Mouse (Mus musculus) thymus, postnatal 10 days (tissue): ENCODE results near the gene Tas1r3.

ENCODE experiments used
- DNase-seq, 2 experiments: peaks; one replicate each; pipeline ENCODE4 v3.0.0; 2021; ENCODE audit warnings: low spot score in 2 of 2

Tas1r3 gene

DNA sequence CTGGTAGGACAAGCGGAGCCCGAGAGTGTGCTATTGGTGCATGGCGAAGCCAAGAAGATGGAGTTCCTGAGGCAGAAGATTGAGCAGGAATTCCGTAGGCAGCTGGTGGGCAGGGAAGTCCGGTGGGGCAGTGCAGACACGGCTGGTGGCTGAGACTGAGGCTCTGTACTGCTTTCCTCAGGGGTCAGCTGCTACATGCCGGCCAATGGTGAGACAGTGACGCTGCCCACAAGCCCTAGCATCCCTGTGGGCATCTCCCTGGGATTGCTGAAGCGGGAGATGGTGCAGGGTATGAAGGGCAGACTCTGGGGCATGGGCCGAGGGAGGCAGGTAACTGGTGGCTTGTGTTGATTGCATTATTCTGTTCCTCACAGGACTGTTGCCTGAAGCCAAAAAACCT lies 24.5 kb upstream of the Tas1r3 start:
- no peak for DNase-seq

DNA sequence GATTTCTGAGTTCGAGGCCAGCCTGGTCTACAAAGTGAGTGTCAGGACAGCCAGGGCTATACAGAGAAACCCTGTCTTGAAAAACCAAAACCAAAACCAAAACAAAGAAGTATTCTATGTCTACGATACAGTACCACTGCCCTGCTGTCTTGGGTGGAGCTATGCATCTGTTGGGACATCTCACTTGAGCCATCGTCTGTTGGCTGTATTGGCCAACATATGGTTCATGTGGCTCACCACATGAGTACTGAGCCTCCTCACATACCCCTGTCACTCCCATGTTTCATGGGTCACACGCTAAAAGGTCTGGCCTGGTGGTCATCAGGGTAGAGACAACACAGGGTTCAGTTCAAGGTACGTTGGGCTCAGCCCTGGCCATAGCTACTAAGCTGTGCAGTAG lies 23.2 kb upstream of the Tas1r3 start:
- no peak for DNase-seq

DNA sequence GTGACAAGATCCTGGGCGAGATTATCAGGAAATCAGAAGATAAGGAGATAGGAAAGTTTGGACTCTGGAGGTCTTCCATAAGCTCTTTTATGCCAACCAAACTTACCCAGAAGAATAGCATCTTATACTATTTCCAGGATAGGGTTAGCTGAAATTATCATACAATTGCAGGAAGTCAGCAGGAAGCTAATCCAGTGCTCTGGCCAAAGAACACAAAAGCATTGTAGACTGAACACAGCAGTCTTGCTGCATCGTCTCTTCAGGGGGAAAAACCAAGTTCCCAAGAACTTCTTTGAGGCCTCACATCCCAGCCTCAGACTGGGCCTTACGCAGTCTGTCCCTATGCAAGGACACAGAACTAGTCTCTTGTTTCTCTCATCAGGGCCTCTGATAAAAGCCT lies 20.4 kb upstream of the Tas1r3 start:
- no peak for DNase-seq

- no peak for DNase-seq
Observed at GRCm38 (mm10) chr4:155871404-155871803, 8.2 kb upstream of the Tas1r3 start.

DNA sequence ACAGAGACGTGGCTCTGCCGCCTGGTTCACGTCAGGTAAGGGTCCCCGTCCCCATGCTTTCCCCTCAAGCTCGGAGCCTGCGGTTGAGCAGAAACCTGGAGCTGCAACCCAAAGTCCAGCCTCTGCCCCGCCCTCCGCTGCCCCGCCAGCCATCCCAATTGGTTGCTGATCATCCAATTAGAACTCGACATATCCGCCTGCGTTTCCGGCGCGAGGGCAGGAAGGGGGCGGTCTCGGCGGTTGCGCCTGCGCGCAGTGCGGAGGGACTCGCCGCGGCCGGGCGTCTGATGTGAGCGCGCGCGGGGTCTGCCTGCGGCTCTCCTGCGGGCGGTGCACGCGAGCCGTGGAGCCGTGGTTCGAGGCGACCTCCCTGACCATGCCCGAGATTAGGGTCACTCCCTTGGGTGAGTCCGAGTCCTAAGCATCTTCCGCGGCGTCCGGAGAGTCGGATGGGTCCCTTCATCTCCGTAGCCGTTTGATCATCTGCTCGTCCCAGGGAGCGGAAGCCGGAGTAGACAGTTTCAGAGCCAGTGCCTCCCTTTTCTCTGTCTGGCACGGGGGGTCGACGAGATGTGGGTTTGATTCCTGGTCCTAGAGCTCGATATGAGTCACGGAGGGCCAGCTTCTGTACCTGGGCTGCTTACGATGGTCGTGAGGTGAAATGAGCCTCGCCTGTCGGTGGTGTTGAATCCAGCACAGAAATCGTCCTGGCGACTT lies 6.3 kb upstream of the Tas1r3 start, which contains the start of the genes Cptp and Ints11:
TSS of gene Cptp (minus strand) at position 124 of the 717 bp plus-strand sequence.
TSS of gene Ints11 (plus strand) at position 230 of the 717 bp plus-strand sequence.
- peak; percentile 94 to 96 for DNase-seq

- peak in 1 of 2 experiments; percentile 16 for DNase-seq
Observed at GRCm38 (mm10) chr4:155868614-155869298, 5.6 kb upstream of the Tas1r3 start.

- no peak for DNase-seq
Observed at GRCm38 (mm10) chr4:155861787-155862186, 1.4 kb downstream of the Tas1r3 start.

DNA sequence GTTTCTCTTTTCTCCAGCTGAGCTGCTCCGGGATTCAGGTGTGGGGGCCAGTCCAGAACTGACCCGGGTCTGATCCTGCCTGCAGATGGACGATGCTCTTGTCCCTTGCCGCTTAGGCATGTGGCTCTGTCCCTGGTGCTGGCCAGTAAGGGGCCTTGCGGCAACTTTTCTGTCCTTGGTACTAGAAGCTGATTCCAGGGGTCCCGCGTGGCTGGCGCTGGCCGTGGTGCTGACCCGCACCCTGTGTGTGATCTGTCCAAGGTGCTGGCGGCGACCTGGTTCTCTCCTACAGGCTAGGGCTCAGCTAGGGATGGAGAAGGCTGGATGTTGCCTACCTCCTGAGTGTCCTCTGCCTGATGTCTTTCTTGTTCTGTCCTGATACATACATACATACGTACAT lies 3.8 kb downstream of the Tas1r3 start:
- DNase-seq = peak in 1 of 2 experiments; percentile 43

GRCm38 (mm10) chr4:155856881-155857280 lies 6.3 kb downstream of the Tas1r3 start:
- DNase-seq = no peak

DNA sequence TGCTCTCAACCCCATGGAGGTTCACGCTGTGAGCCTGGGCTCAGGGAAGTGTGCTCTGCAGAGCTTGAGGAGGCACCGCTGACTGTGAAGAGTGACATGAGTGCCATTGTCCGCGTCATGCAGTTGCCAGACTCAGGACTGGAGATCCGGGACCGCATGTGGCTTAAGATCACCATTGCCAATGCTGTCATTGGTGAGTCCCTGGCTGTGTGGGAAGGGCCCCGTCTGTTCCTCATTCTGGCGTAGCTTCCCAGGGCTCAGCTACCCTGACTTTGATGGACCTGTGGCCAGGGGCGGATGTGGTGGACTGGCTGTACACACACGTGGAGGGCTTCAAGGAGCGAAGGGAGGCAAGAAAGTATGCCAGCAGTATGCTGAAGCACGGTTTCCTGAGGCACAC lies 7.1 kb downstream of the Tas1r3 start:
- no peak for DNase-seq

DNA sequence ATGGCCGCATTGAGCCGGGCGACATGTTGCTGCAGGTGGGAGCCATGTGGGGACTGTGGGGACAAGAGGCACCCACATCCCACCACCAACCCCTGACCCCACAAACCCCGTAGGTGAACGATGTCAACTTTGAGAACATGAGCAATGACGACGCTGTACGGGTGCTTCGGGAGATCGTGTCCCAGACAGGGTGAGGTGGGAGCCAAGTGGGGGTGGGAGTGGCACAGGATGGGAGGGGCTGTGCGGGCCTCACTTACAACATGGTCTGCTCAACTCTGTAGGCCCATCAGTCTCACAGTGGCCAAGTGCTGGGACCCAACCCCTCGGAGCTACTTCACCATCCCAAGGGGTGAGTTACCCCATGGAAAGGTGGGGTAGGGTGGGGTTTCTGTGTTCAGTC lies 8.2 kb downstream of the Tas1r3 start:
- DNase-seq = no peak

DNA sequence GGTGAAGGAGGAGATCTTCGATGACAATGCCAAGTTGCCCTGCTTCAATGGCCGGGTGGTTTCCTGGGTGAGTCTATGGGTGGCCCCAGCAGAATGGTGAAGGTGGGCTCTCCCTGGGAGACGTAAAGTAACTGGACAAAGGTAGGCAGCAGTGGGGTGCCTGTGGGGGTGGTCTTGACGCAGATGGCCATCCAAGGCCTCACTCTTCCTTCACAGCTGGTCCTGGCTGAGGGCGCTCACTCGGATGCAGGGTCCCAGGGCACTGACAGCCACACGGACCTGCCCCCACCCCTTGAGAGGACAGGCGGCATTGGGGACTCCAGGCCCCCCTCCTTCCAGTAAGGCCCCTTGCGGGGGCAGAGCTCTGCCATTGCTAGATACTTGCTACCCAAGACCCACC lies 9.7 kb downstream of the Tas1r3 start:
- no peak for DNase-seq

DNA sequence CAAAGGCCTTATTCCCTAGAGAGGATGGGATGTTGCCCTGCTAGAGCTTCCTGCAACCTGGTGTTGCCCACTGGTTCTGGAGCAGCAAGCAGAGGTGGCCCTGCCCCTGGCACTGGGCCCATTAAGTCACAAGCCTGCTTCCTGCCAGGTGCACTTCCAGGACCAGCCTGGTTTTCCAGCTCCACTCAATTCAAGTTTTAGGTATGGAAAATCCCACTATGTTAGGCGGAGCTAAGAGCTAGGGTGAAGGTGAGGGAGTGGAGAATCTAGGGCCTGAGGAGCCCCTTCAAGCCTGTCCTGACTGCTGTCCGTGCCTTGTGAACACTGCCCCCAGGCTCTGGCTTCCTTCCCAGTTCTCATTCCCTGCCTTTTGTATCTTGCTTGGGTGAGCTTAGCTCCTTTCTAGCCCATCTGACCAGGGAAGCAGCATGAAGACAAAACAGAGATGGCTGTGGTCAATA lies 11.2 kb downstream of the Tas1r3 start:
- DNase-seq = no peak

DNA sequence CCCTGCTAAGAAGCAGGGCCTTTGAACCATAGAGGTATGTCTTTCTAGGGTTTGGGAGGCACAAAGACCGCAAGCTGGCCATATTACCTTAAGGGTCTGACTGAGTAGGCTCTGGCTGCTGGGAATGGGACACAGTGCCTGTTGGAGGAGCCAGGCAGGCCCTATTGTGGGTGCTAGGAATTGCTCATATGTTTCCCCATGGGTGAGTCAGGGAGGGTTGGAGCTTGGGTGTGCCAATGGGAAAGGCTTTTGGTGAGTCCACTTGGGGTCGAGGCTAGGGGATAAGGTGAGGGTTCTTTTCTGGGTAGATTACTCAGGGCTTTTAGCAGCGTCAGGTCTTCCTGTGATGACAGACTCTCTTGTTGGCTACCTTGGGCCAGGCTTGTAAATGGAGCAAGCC lies 11.8 kb downstream of the Tas1r3 start:
- DNase-seq = no peak

DNA sequence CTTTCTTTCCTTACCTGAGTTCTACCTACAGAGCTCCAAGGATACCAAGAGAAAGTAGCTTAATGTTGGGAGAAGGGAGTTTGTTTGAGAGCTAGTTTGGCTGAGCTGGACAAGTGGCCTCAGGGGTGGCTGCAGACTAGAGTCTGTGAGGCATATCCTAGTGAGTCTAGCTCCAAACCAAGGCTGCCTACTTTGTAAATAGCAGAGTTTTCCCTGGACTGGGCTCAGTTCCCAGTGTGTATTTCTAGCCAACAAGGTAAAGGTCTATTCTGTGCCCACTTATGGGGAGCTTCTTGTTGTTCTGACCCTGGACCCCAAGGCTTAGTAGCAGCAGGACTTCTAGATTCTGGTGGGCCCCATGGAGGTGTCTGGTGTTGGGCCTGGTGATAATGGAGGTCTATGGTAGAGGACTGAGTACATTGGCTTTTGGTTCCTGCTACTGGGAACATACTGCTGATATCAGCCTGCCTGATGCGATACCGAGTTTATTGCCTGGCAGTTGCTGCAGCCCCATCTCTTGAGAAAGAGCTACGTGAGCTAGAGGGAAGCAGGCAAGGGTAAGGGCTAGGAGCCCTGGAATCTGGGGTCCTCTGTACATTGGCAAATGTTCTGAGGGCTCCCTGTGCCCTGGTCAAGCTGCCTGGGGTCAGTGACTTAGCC lies 13.2 kb downstream of the Tas1r3 start:
- DNase-seq = no peak

- no peak for DNase-seq
Observed at GRCm38 (mm10) chr4:155849391-155849790, 13.8 kb downstream of the Tas1r3 start.

GRCm38 (mm10) chr4:155848434-155849095 lies 14.6 kb downstream of the Tas1r3 start:
- no peak for DNase-seq

DNA sequence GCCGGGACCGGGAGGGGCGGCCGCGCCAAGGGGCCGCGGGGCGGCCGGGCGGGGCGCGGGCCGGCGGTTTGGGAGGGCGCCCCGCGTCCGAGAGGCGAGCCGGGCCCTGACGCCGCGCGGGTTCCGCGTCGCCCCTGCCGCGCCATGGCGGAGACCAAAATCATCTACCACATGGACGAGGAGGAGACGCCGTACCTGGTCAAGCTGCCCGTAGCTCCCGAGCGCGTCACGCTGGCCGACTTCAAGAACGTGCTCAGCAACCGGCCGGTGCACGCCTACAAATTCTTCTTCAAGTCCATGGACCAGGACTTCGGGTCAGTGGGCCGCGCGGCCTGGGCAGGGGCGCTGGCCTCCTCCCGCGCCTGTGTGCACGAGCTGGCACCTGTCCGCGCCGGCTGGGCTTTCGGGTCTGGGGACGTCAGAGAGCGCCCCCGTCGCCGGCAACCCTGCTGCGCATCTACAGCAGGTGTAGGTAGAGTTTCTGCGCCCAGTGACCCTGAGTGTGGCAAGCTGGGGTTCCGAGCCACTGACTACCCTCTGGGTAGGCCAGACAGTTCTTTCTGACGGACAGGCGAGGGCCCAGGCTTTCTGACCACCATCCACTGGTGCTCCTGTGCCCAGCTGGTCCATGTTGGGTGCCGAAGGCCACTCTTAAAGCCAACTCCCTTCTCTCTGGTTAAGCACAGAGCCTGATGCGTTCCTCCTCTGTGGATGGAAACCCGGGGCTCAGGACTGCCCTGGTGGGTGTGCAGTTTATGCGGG lies 15.4 kb downstream of the Tas1r3 start:
- peak; percentile 45 to 57 for DNase-seq

DNA sequence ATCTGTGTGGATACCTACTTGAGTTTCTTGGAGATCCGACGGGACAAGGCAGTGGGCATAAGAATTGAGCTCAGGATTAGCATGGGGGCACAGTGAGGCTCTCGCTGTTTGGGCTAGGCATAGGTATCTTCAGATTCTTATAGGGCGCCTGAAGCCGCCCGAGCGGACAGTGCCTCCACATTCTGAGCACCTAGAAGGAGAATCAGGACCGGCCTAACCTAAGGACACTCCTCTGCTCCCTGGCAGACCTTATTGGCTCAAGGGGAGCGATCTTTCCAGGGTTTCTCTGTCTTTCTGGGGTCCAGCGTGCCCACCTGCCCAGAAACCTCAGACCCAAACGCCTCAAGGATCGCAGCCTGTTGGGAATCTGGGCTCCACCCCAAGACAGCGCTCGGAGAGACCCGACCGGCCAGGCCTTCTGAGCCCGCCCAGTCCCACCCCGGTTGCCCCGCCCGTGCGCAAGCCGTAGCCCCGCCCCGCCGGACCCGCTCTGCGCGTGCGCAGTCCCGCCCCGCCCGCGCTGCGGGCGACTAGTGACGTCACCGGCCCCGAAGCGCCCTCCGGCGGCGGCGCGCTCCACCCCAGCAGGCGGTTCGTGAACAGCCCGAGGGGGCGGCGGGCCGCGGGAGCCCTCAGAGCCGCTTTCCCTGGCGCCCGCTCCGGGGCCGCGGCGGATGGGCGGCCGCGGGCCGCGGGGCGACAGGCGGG lies 16.1 kb downstream of the Tas1r3 start, which contains the start of gene Dvl1:
TSS of gene Dvl1 (plus strand) at position 532 of the 708 bp plus-strand sequence.
- peak; percentile 86 to 98 for DNase-seq

GRCm38 (mm10) chr4:155843231-155843630 lies 19.9 kb downstream of the Tas1r3 start:
- DNase-seq = no peak
